Mouse (Mus musculus) G1E (cell line): Measurements from ENCODE around the gene Cnot10.

ENCODE experiments used
- CTCF ChIP-seq: IDR thresholded peaks from 2 replicates; pipeline ENCODE4 v1.5.1; 2012; ENCODE audit warnings: low read depth, low read length, inconsistent platforms, mixed read lengths
- GATA1 ChIP-seq: IDR thresholded peaks from 2 replicates; pipeline ENCODE4 v1.6.1; 2012; ENCODE audit warnings: borderline replicate concordance, low read length, inconsistent platforms, mixed read lengths
- TAL1 ChIP-seq: conservative IDR thresholded peaks from 2 replicates; pipeline ENCODE4 v1.6.1; 2012; ENCODE audit warnings: low read depth, low read length, inconsistent platforms, mixed read lengths

- no peak for TF ChIP-seq CTCF
- no peak for TF ChIP-seq GATA1
- no peak for TF ChIP-seq TAL1
These were observed 15.8 kb downstream of the Cnot10 start for GRCm38 (mm10) chr9:114624178-114624577.
